Mouse (Mus musculus): ENCODE data around the gene Epha6. TPM values are rescaled to one million over a fixed set of nuclear protein-coding genes. Genes with fewer than 3 reads are reported as not detected.

The Epha6 gene
- polyA plus RNA-seq, 2 experiments, result not detected

DNA sequence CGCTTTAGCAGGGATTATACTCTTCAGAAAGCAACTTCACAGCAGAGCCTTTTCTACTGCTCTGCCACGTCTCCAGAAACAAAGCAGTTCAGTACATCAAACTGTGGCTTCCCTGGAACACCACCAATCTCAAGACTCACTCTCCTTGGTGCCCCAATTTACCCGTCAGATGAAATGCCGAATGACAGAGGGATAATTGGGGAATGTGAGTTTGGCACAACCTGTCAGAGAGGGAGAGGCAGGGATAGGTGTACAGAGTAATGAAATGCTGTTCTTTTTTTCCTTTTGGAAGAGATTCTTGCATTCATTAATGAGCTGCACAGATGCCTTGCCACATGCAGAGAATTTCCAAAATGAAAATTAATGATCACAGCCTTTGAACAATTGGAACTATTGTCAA lies 635.5 kb downstream of the Epha6 start:
- Histone ChIP-seq H3K4me1 (replicated peaks; ENCODE audit: control insufficient read depth in 2 of 2, insufficient read depth in 2 of 2, low read length in 1 of 2) (no peaks in the 10 kb centered on the region), H3K4me3 (ENCODE audit: insufficient read depth in 1 of 2, low read depth in 2 of 2, low read length in 2 of 2) (no peak overlapping the region), H3K4me2 (ENCODE audit: low read depth) (no peak overlapping the region), H3K27ac (no peak overlapping the region), H3K27me3 (ENCODE audit: control insufficient read depth, insufficient read depth, low read length) (no peaks in the 10 kb centered on the region), H3K9me3 (ENCODE audit: control insufficient read depth, low read length) (no peaks in the 10 kb centered on the region), H3K9ac (replicated peaks) (no peak overlapping the region), H3K36me3 (replicated peaks; ENCODE audit: control insufficient read depth, insufficient read depth, low read depth) (no peaks in the 10 kb centered on the region)
- no peak for ATAC-seq (ENCODE audit: insufficient read depth)
- TF ChIP-seq CTCF (IDR thresholded peaks at IDR 0.05; ENCODE audit: low read depth) (no peak), EP300 (IDR thresholded peaks at IDR 0.05; ENCODE audit: low read depth) (no peak)
- no peak for DNase-seq (ENCODE audit: low read depth in 3 of 3, low spot score in 3 of 3)
- WGBS (ENCODE audit: insufficient replicate concordance), result 63% methylated on average over 4 of the region's 4 CpGs

DNA sequence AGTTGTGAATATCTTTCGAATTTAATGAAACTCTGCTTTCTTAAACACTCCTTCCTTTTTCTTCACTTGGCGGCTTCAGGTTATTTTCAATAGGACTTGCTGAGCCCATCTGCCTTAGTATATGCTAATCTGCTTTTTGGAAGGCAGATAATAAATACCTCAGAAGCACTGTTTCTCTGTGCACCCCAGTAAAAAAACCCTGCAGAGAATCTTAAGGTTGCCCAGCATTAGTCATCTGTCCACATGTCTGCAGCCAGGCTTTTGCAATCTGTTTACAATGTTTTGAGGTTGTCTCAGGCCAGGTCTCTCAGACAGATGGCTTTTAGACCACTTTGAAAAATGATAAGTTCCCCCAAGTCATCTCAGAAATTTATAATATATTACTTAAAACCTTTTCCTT lies 649.6 kb downstream of the Epha6 start:
- Histone ChIP-seq H3K9ac (replicated peaks) (no peak overlapping the region), H3K27me3 (ENCODE audit: control insufficient read depth, insufficient read depth, low read length) (no peaks in the 10 kb centered on the region), H3K27ac (no peak overlapping the region), H3K4me2 (ENCODE audit: low read depth) (no peak overlapping the region), H3K4me3 (ENCODE audit: insufficient read depth in 1 of 2, low read depth in 2 of 2, low read length in 2 of 2) (no peak overlapping the region), H3K9me3 (ENCODE audit: control insufficient read depth, low read length) (no peaks in the 10 kb centered on the region), H3K4me1 (replicated peaks; ENCODE audit: control insufficient read depth in 2 of 2, insufficient read depth in 2 of 2, low read length in 1 of 2) (no peaks in the 10 kb centered on the region), H3K36me3 (replicated peaks; ENCODE audit: control insufficient read depth, insufficient read depth, low read depth) (no peaks in the 10 kb centered on the region)
- 44% methylated on average over 2 of the region's 2 CpGs for WGBS (ENCODE audit: insufficient replicate concordance)
- DNase-seq (ENCODE audit: low read depth in 3 of 3, low spot score in 3 of 3) (no peak), ATAC-seq (ENCODE audit: insufficient read depth) (no peak)
- TF ChIP-seq EP300 (IDR thresholded peaks at IDR 0.05; ENCODE audit: low read depth), result no peak
- TF ChIP-seq CTCF (IDR thresholded peaks at IDR 0.05; ENCODE audit: low read depth), result no peak

DNA sequence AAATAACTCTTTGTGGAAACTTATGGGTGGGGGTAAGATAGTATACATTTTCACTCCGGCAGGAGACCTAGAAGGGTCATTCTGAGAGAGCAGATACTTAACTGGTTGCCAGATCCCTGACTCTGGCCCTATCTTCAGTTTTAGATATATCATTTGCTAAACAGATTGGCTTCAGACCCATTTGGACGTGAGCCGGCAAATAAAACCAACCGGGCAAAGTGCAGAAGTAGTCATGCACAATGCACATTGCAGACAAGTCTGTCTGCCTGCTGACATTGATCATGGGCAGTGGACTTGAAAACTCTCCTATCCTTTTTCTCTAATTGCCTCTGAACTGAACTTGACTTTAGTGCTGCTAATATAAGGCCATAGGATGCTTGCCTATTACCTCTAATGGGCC lies 681.6 kb downstream of the Epha6 start:
- WGBS (ENCODE audit: insufficient replicate concordance), result 73% methylated on average over 4 of the region's 4 CpGs
- Histone ChIP-seq H3K9me3 (ENCODE audit: control insufficient read depth, low read length) (no peaks in the 10 kb centered on the region), H3K27ac (no peak overlapping the region), H3K4me1 (replicated peaks; ENCODE audit: control insufficient read depth in 2 of 2, insufficient read depth in 2 of 2, low read length in 1 of 2) (no peaks in the 10 kb centered on the region), H3K4me2 (ENCODE audit: low read depth) (no peak overlapping the region), H3K4me3 (ENCODE audit: insufficient read depth in 1 of 2, low read depth in 2 of 2, low read length in 2 of 2) (no peak overlapping the region), H3K36me3 (replicated peaks; ENCODE audit: control insufficient read depth, insufficient read depth, low read depth) (no peaks in the 10 kb centered on the region), H3K27me3 (ENCODE audit: control insufficient read depth, insufficient read depth, low read length) (no peaks in the 10 kb centered on the region), H3K9ac (replicated peaks) (no peak overlapping the region)
- no peak for DNase-seq (ENCODE audit: low read depth in 3 of 3, low spot score in 3 of 3)
- ATAC-seq (ENCODE audit: insufficient read depth), result no peak
- TF ChIP-seq CTCF (IDR thresholded peaks at IDR 0.05; ENCODE audit: low read depth), result no peak
- TF ChIP-seq EP300 (IDR thresholded peaks at IDR 0.05; ENCODE audit: low read depth), result no peak

DNA sequence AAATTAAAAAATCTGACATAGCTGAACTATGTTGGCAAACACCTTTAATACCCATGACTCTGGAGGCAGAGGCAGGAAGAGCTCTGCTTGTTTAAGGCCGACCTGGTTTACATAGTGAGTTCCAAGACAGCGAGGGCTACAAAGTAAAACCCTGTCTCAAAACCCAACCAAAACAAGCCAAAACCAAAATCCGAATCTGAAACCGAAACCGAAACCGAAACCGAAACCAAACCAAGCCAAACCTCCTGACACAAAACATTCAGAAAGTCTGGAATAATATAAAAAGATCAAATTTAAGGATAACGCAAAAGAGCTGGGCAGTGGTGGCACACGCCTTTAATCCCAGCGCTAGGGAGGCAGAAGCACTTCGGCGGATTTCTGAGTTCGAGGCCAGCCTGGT lies 725.3 kb downstream of the Epha6 start:
- Histone ChIP-seq H3K4me1 (replicated peaks; ENCODE audit: control insufficient read depth in 2 of 2, insufficient read depth in 2 of 2, low read length in 1 of 2) (no peaks in the 10 kb centered on the region), H3K4me2 (ENCODE audit: low read depth) (no peak overlapping the region), H3K27me3 (ENCODE audit: control insufficient read depth, insufficient read depth, low read length) (no peaks in the 10 kb centered on the region), H3K4me3 (ENCODE audit: insufficient read depth in 1 of 2, low read depth in 2 of 2, low read length in 2 of 2) (no peak overlapping the region), H3K36me3 (replicated peaks; ENCODE audit: control insufficient read depth, insufficient read depth, low read depth) (no peaks in the 10 kb centered on the region), H3K9ac (replicated peaks) (no peak overlapping the region), H3K9me3 (ENCODE audit: control insufficient read depth, low read length) (no peaks in the 10 kb centered on the region), H3K27ac (no peak overlapping the region)
- TF ChIP-seq EP300 (IDR thresholded peaks at IDR 0.05; ENCODE audit: low read depth), result no peak
- TF ChIP-seq CTCF (IDR thresholded peaks at IDR 0.05; ENCODE audit: low read depth), result no peak
- WGBS (ENCODE audit: insufficient replicate concordance), result 75% methylated on average over 13 of the region's 13 CpGs
- DNase-seq (ENCODE audit: low read depth in 3 of 3, low spot score in 3 of 3), result no peak
- no peak for ATAC-seq (ENCODE audit: insufficient read depth)

DNA sequence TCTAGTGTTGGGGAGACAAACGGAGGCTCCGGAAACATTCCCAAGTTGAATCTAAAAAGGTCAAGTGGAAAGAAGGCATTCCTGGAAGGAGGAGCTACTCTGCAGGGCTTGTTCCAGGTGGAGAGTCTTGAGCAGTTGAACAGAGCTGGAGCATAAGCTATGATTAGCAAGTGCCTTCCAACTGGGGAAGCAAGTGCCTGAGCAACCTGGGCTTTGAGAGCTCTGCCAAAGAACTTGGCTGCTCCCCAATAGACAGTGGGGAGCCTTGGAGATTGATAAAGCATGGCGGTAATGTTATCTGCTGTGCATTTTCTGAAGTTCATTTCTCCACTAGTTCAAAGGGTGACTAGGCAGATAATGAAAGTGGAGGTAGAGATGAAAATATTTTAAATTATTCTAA lies 733.5 kb downstream of the Epha6 start:
- Histone ChIP-seq H3K4me1 (replicated peaks; ENCODE audit: control insufficient read depth in 2 of 2, insufficient read depth in 2 of 2, low read length in 1 of 2) (no peaks in the 10 kb centered on the region), H3K4me2 (ENCODE audit: low read depth) (no peak overlapping the region), H3K36me3 (replicated peaks; ENCODE audit: control insufficient read depth, insufficient read depth, low read depth) (no peaks in the 10 kb centered on the region), H3K27ac (no peak overlapping the region), H3K9me3 (ENCODE audit: control insufficient read depth, low read length) (no peaks in the 10 kb centered on the region), H3K27me3 (ENCODE audit: control insufficient read depth, insufficient read depth, low read length) (no peaks in the 10 kb centered on the region), H3K9ac (replicated peaks) (no peak overlapping the region), H3K4me3 (ENCODE audit: insufficient read depth in 1 of 2, low read depth in 2 of 2, low read length in 2 of 2) (no peak overlapping the region)
- WGBS (ENCODE audit: insufficient replicate concordance), result 75% methylated on average over 3 of the region's 3 CpGs
- no peak for DNase-seq (ENCODE audit: low read depth in 3 of 3, low spot score in 3 of 3)
- no peak for ATAC-seq (ENCODE audit: insufficient read depth)
- TF ChIP-seq CTCF (IDR thresholded peaks at IDR 0.05; ENCODE audit: low read depth) (no peak), EP300 (IDR thresholded peaks at IDR 0.05; ENCODE audit: low read depth) (no peak)

All from liver, embryonic 14.5 days (tissue).